Mouse (Mus musculus): ENCODE measurements around the gene Taz. TPM values are rescaled to one million over a fixed set of nuclear protein-coding genes. Genes with fewer than 3 reads are reported as not detected.

Gene Taz
- polyA plus RNA-seq, 1 experiment from 2014 or later = 54.3 TPM

DNA sequence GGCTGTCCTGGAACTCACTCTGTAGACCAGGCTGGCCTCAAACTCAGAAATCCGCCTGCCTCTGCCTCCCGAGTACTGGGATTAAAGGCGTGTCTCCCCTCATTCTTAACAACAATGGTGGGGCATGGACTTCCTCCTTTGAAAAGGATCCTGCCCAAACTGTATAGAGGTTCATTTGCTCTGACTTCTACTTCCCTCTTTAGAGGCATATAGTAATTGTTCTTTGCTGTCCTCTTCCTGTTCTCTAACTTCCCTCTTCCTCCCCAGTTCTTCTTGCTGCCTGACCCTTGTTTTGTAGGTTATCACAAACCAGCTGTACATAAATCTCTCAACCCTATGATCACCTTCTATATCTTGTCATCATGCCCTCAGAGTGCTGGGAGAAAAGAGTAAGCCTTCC, 18.0 kb downstream of the Taz start:
- Histone ChIP-seq H3K4me2 (no peak overlapping the region), H3K9ac (no peak overlapping the region), H3K36me3 (ENCODE audit: insufficient read depth) (peaks cover 39% of the 10 kb centered on the region; the same call in 1 of the 2 replicates), H3K27ac (ENCODE audit: low read depth) (no peak overlapping the region), H3K4me1 (ENCODE audit: insufficient read depth) (no peaks in the 10 kb centered on the region), H3K27me3 (ENCODE audit: insufficient read depth, low read length) (no peaks in the 10 kb centered on the region), H3K4me3 (ENCODE audit: low read depth, low read length) (no peak overlapping the region), H3K9me3 (ENCODE audit: low read depth, low read length) (no peaks in the 10 kb centered on the region)
- DNase-seq = no peak
- no peak for ATAC-seq (ENCODE audit: insufficient read depth)
- no peak for TF ChIP-seq CTCF (IDR thresholded peaks at IDR 0.05; ENCODE audit: low read depth)
- whole genome bisulfite sequencing = 75% methylated on average over 3 of the region's 3 CpGs

DNA sequence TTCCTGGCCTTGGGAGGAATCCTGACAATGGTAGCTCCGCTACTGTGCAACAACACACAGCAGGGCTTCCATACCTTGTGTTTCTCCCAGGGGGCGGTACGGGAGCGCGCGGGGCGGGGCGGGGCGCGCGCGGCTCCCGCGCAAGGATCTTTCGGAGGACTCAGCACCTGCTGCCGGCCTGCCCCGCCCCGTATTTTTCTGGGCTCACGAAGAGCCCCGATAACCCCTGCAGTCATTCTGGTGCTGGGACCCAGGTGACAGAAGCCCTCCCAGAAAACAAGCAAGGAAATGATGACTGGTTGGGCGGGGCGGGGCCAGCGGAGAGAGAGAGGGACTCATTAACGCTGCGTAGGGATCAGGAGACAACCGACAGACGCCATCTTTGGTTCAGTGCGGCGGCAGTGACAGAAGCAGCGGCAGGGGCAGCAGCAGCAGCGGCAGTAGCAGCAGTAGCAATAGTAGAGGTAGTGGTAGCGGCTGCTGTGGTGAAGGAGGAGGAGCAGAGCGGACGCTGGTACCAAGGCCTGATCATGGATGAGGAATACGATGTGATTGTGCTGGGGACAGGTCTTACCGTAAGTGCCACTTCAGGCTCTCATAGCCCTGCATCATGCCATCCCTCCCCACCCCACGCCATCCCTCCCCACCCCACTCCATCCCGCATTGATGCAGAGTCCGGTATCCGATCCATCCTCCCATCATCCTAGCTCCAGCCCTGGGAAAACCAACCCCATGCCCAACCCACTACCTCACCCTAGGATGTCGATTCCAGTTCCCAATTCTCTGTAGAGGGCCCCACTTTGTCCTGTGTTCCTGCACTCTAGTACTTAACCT, 23.4 kb downstream of the Taz start, which contains the start of gene Gdi1:
Gene Gdi1, plus strand, starts transcription at position 132 of the 834 bp plus-strand sequence.
- H3K4me2 ChIP-seq = peak within 1 kb of the TSS; percentile 69
- peak within 1 kb of the TSS; percentile 81 for H3K27ac ChIP-seq (ENCODE audit: low read depth)
- WGBS = 12% methylated on average over 40 of the region's 41 CpGs
- peak within 1 kb of the TSS; percentile 55 for H3K4me3 ChIP-seq (ENCODE audit: low read depth, low read length)
- H3K36me3 ChIP-seq (ENCODE audit: insufficient read depth) = peaks cover 71% of the 10 kb centered on the region
- H3K27me3 ChIP-seq (ENCODE audit: insufficient read depth, low read length) = no peaks in the 10 kb centered on the region
- TF ChIP-seq CTCF (IDR thresholded peaks at IDR 0.05; ENCODE audit: low read depth) = peak; percentile 24
- ATAC-seq (ENCODE audit: insufficient read depth) (peak; percentile 88), DNase-seq (peak; percentile 81)
- H3K9me3 ChIP-seq (ENCODE audit: low read depth, low read length) = no peaks in the 10 kb centered on the region
- no peaks in the 10 kb centered on the region for H3K4me1 ChIP-seq (ENCODE audit: insufficient read depth)
- peak within 1 kb of the TSS; percentile 59 for H3K9ac ChIP-seq

DNA sequence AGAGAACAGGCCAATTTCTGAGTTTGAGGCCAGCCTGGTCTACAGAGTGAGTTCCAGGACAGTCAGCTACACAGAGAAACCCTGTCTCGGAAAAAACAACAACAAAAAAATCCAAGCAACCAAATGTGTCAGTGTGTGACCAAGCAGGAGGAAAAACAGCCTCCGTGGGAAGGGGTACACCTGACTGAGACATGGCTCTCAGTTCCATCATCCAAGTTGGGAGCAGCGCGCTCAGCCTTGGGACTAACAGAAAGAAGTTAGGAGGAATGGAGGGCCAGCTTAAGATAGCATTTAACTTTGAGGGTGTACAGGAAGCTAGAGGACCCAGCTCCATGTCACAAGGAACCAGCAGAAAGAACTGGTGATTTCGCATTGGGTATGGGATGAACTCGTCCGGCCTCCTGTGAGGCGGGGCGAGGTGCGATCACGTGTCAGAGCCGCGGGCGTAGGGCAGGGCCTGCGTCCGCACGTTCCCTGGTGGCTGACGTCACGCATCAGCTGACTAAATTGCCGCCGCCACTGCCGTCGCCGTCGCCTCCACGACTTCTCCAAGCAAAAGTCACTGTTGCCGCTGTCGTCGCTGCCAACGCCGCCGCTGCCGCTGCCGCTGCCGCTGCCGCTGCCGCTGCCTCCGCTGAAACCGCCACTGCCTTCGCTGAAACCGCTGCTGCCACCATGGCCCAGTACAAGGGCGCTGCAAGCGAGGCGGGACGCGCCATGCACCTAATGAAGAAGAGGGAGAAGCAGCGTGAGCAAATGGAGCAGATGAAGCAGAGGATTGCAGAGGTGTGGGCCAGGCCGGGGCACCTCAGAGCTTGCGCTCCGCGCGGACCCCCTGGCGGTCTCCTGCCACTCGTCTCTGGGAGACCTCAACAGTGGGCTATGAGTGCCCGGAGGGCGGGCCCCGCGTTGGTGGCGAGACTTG, 31.1 kb downstream of the Taz start, which contains the start of gene Fam50a:
Gene Fam50a, plus strand, starts transcription at position 494 of the 925 bp plus-strand sequence.
- Histone ChIP-seq H3K9ac (peak within 1 kb of the TSS; percentile 62), H3K4me1 (ENCODE audit: insufficient read depth) (no peaks in the 10 kb centered on the region), H3K36me3 (ENCODE audit: insufficient read depth) (peaks cover 31% of the 10 kb centered on the region), H3K27ac (ENCODE audit: low read depth) (peak within 1 kb of the TSS; percentile 77), H3K4me2 (peak within 1 kb of the TSS; percentile 69), H3K9me3 (ENCODE audit: low read depth, low read length) (no peaks in the 10 kb centered on the region), H3K4me3 (ENCODE audit: low read depth, low read length) (peak within 1 kb of the TSS; percentile 59), H3K27me3 (ENCODE audit: insufficient read depth, low read length) (no peaks in the 10 kb centered on the region)
- WGBS = 10% methylated on average over 58 of the region's 59 CpGs
- peak; percentile 98 for ATAC-seq (ENCODE audit: insufficient read depth)
- DNase-seq = peak; percentile 94
- no peak for TF ChIP-seq CTCF (IDR thresholded peaks at IDR 0.05; ENCODE audit: low read depth)

DNA sequence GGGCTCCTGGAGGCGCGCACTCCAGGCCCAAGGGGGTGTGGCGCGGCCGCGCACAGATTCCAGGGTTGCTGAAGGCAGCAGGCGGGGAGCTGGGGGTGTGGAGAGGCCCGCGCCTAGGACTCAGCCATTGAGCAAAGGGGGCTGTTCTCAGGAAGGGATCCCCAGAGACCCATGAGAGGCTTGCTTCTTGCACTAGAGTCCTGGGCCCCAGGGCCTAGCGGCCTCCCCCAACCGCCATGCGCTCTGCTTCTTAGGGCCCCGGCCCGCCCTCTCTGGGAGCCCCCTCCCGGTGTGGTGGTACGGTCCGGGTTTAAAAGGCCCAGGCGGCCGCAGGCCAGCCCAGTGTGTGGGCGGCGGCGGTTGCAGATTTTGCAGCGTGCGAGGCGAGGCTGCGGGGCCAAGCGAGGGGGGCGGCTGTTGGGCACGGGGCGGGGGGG, 47.0 kb downstream of the Taz start, which contains the start of gene Plxna3:
Gene Plxna3, plus strand, starts transcription at position 342 of the 437 bp plus-strand sequence.
- TF ChIP-seq CTCF (IDR thresholded peaks at IDR 0.05; ENCODE audit: low read depth) = no peak
- H3K9ac ChIP-seq = peak within 1 kb of the TSS; percentile 56
- peak; percentile 79 for DNase-seq
- ATAC-seq (ENCODE audit: insufficient read depth) = peak; percentile 95
- peak within 1 kb of the TSS; percentile 69 for H3K4me2 ChIP-seq
- H3K36me3 ChIP-seq (ENCODE audit: insufficient read depth) = 0 out of 2 replicates have a peak, but pooled peaks cover 6% of the 10 kb centered on the region
- H3K27ac ChIP-seq (ENCODE audit: low read depth) = peak within 1 kb of the TSS; percentile 70; the same call in 1 of the 2 replicates
- no peaks in the 10 kb centered on the region for H3K9me3 ChIP-seq (ENCODE audit: low read depth, low read length)
- no peaks in the 10 kb centered on the region for H3K27me3 ChIP-seq (ENCODE audit: insufficient read depth, low read length)
- WGBS = 7% methylated on average over 19 of the region's 30 CpGs
- no peaks in the 10 kb centered on the region for H3K4me1 ChIP-seq (ENCODE audit: insufficient read depth)
- H3K4me3 ChIP-seq (ENCODE audit: low read depth, low read length) = peak within 1 kb of the TSS; percentile 48

DNA sequence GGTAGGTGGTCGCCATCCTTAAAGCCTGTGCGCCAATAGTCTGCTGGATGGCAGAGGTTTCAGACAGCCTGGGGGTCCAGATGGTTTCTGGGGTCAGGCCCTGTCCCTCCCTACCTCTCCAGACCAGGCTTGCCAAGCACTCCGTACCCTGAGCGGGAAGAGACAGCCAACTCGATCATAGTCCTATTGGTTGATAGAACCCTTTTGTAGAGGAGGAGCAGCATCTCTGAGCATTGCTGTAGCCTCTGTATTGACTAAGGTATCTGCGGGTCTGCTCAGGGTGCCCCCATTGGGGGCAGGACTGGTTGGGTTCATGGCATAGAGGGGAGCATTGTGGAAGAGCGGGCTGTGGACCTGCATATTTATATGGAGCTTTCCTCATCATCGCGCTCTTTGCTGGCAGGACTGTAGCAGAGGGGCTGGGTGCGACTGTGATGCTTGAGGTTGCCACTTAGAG, 47.5 kb downstream of the Taz start:
- DNase-seq (no peak), ATAC-seq (ENCODE audit: insufficient read depth) (peak; percentile 27; the same call in 1 of the 2 replicates)
- 18% methylated on average over 10 of the region's 10 CpGs for WGBS

GRCm38 (mm10) chrX:74330166-74330930, 48.6 kb downstream of the Taz start:
- Histone ChIP-seq H3K9me3 (ENCODE audit: low read depth, low read length) (no peaks in the 10 kb centered on the region), H3K36me3 (ENCODE audit: insufficient read depth) (0 out of 2 replicates have a peak, but pooled peaks cover 13% of the 10 kb centered on the region), H3K27ac (ENCODE audit: low read depth) (no peak overlapping the region; the same call in 1 of the 2 replicates), H3K4me3 (ENCODE audit: low read depth, low read length) (peak overlapping the region; percentile 48), H3K27me3 (ENCODE audit: insufficient read depth, low read length) (no peaks in the 10 kb centered on the region), H3K4me2 (peak overlapping the region; percentile 69), H3K9ac (peak overlapping the region; percentile 56; the same call in 1 of the 2 replicates), H3K4me1 (ENCODE audit: insufficient read depth) (no peaks in the 10 kb centered on the region)
- ATAC-seq (ENCODE audit: insufficient read depth) (no peak), DNase-seq (no peak)
- no peak for TF ChIP-seq CTCF (IDR thresholded peaks at IDR 0.05; ENCODE audit: low read depth)
- WGBS = 27% methylated on average over 2 of the region's 2 CpGs

More for the DNA sequence above, 47.5 kb downstream of the Taz start:
- Histone ChIP-seq H3K9me3 (ENCODE audit: low read depth, low read length) (no peaks in the 10 kb centered on the region), H3K36me3 (ENCODE audit: insufficient read depth) (0 out of 2 replicates have a peak, but pooled peaks cover 9% of the 10 kb centered on the region), H3K4me1 (ENCODE audit: insufficient read depth) (no peaks in the 10 kb centered on the region), H3K27me3 (ENCODE audit: insufficient read depth, low read length) (no peaks in the 10 kb centered on the region), H3K4me3 (ENCODE audit: low read depth, low read length) (peak overlapping the region; percentile 48), H3K9ac (peak overlapping the region; percentile 56), H3K4me2 (peak overlapping the region; percentile 69), H3K27ac (ENCODE audit: low read depth) (no peak overlapping the region)
- no peak for TF ChIP-seq CTCF (IDR thresholded peaks at IDR 0.05; ENCODE audit: low read depth)

Small RNAs within 50 kb of the gene (microRNA-seq; reads per million reads assigned to microRNA genes)
- 0.95 reads per million for gene Mir7091 (ENCODE audit: borderline number of aligned reads)
- not detected for gene Mir7092 (ENCODE audit: borderline number of aligned reads)

Other genes with a start within 250 kb of the Taz start
- not detected in 2 replicates for gene Opn1mw, start 154.4 kb upstream of the Taz start, polyA plus RNA-seq (2014; fragmentation: Nextera tagmentation; extraction: Ambion mirVana)
- gene Mecp2, start 146.5 kb upstream of the Taz start, polyA plus RNA-seq (2014; fragmentation: Nextera tagmentation; extraction: Ambion mirVana) = 11.6 and 11.9 TPM in 2 replicates
- gene Tex28, start 114.1 kb upstream of the Taz start, polyA plus RNA-seq (2014; fragmentation: Nextera tagmentation; extraction: Ambion mirVana) = not detected in 2 replicates
- not detected in 2 replicates for gene Tktl1, start 104.7 kb upstream of the Taz start, polyA plus RNA-seq (2014; fragmentation: Nextera tagmentation; extraction: Ambion mirVana)
- 474 and 504 TPM in 2 replicates for gene Flna, start 32.1 kb upstream of the Taz start, polyA plus RNA-seq (2014; fragmentation: Nextera tagmentation; extraction: Ambion mirVana)
- gene Emd, start 27.2 kb upstream of the Taz start, polyA plus RNA-seq (2014; fragmentation: Nextera tagmentation; extraction: Ambion mirVana) = 29.1 and 29.3 TPM in 2 replicates
- 989 and 995 TPM in 2 replicates for gene Rpl10, start 11.1 kb upstream of the Taz start, polyA plus RNA-seq (2014; fragmentation: Nextera tagmentation; extraction: Ambion mirVana)
- gene Dnase1l1, start 425 bp downstream of the Taz start, polyA plus RNA-seq (2014; fragmentation: Nextera tagmentation; extraction: Ambion mirVana) = 10.3 and 11.0 TPM in 2 replicates
- gene Atp6ap1, start 15.2 kb downstream of the Taz start, polyA plus RNA-seq (2014; fragmentation: Nextera tagmentation; extraction: Ambion mirVana) = 109 and 117 TPM in 2 replicates
- 142 and 156 TPM in 2 replicates for gene Gdi1, start 23.1 kb downstream of the Taz start, polyA plus RNA-seq (2014; fragmentation: Nextera tagmentation; extraction: Ambion mirVana)
- gene Fam50a, start 31.1 kb downstream of the Taz start, polyA plus RNA-seq (2014; fragmentation: Nextera tagmentation; extraction: Ambion mirVana) = 50.9 and 53.2 TPM in 2 replicates
- 8.7 and 11.9 TPM in 2 replicates for gene Plxna3, start 47.2 kb downstream of the Taz start, polyA plus RNA-seq (2014; fragmentation: Nextera tagmentation; extraction: Ambion mirVana)
- 113 and 114 TPM in 2 replicates for gene Lage3, start 71.7 kb downstream of the Taz start, polyA plus RNA-seq (2014; fragmentation: Nextera tagmentation; extraction: Ambion mirVana)
- gene Ubl4a, start 91.3 kb downstream of the Taz start, polyA plus RNA-seq (2014; fragmentation: Nextera tagmentation; extraction: Ambion mirVana) = 88.8 and 90.6 TPM in 2 replicates
- gene Slc10a3, start 91.4 kb downstream of the Taz start, polyA plus RNA-seq (2014; fragmentation: Nextera tagmentation; extraction: Ambion mirVana) = 22.9 and 23.2 TPM in 2 replicates
- 34.2 and 37.1 TPM in 2 replicates for gene Fam3a, start 111.4 kb downstream of the Taz start, polyA plus RNA-seq (2014; fragmentation: Nextera tagmentation; extraction: Ambion mirVana)
- 19.6 and 20.0 TPM in 2 replicates for gene Ikbkg, start 111.4 kb downstream of the Taz start, polyA plus RNA-seq (2014; fragmentation: Nextera tagmentation; extraction: Ambion mirVana)
- gene G6pdx, start 147.3 kb downstream of the Taz start, polyA plus RNA-seq (2014; fragmentation: Nextera tagmentation; extraction: Ambion mirVana) = 48.7 and 53.8 TPM in 2 replicates
- not detected in 2 replicates for gene Gm6880, start 199.5 kb downstream of the Taz start, polyA plus RNA-seq (2014; fragmentation: Nextera tagmentation; extraction: Ambion mirVana)

Measured in lung, embryonic 14.5 days (tissue).